Mouse (Mus musculus): ENCODE measurements around the gene Stx8.

Gene Stx8

DNA sequence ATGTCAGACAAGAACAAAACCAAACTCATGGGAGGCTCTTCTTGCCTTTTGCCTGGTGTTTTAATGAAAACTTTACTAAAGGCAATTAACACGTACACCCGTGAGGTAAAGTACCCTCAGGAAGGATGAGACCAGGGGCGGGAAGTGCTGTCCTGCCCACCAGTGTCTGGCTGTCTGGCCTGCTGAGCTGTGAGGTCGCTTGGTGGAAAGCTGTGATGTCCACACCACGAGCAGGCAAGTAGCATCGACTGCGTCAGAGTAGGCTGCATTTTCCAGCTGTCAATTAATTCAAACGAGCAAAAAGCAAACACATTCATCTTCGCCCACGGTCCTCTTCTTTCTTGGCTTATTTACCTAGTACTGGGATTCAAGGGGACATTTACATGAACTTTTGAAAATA is 232.7 kb downstream of the Stx8 start:
- DNase-seq (ENCODE audit: extremely low spot score), result no peak

DNA sequence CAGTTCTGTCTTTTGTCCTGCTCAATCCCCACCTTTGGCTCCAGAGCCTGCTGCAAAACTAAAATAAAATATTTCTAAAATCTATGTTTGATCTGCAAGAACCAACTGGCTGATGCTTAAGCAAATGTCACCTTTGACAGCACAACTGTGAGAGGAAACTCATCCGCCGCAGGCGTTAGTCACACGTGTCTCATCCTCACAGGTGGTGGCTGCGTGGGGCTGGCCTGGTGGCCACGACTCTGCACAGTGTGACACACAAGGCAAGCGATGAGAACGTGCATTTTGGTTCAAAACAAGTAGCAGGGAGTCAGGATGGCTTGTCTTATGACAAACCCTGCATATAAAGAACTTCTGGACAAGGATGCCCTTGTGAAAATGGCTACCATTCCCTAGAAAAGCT is 233.1 kb downstream of the Stx8 start:
- no peak for DNase-seq (ENCODE audit: extremely low spot score)

DNA sequence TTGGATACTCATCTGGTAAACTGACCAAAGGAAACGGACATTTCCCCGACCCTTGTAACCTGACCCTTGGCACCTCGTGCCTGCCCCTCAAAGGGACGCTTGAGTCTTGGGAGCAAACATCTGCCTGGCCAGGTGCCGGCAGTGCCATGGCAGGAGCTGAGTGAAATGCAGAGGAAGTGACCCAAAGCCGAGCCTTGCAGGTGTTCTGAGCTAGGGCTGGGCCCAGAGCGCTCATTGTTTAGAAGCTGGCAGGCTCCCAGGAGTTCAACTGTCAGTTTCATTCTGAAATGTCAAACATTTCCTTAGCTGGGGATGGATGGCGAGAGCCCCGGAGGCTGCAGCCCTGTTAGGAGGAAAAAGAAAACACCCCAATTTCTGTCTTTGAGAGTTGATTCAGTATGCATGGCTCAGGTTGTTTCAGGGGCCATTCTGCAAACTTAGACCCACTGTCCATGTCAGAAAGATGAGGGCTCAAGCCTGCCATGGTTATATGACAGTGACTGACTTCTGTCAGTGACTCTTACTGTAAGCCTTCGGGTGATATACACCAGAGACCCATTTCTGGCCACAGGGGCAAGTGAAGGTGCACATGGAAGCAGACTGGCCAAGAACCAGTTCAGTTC is 233.9 kb downstream of the Stx8 start:
- DNase-seq (ENCODE audit: extremely low spot score), result no peak

DNA sequence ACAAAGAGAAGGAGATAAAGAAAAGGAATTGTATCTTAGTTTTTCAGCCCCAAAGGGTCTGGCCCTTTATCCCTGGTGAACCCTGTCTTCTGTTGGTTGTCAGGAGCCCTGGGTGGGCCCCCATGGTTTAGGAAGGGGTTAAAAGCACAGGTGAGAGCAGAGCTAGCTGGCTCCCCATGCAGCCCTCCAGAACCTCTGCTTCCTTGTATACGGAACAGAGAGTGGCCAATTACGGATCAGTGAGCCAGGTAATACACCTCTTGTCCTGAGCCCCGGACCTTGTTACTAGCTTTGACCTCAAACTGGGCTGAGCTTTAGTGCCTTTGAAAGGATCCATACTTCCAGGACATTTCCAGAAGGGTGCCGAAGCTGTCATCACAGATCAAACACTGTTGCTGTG is 234.5 kb downstream of the Stx8 start:
- DNase-seq (ENCODE audit: extremely low spot score), result no peak

DNA sequence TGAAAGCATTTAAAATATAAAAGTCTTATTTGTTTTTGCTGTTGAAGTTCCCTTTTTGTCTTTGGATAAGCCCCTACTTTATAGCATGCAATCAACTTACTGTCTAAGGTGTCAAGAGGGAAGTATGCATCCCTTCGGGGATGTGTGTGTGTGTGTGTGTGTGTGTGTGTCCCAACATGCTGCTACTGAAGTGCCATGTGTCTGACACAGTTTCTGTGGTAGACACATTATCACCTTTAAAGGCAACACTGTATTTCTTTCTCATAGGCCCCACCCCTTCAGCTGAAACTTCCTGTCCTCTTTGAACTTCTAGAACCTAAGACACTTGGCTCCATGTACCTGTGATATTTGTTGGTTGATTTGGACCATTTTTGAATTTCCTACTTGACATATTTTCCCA is 235.1 kb downstream of the Stx8 start:
- DNase-seq (ENCODE audit: extremely low spot score), result no peak

DNA sequence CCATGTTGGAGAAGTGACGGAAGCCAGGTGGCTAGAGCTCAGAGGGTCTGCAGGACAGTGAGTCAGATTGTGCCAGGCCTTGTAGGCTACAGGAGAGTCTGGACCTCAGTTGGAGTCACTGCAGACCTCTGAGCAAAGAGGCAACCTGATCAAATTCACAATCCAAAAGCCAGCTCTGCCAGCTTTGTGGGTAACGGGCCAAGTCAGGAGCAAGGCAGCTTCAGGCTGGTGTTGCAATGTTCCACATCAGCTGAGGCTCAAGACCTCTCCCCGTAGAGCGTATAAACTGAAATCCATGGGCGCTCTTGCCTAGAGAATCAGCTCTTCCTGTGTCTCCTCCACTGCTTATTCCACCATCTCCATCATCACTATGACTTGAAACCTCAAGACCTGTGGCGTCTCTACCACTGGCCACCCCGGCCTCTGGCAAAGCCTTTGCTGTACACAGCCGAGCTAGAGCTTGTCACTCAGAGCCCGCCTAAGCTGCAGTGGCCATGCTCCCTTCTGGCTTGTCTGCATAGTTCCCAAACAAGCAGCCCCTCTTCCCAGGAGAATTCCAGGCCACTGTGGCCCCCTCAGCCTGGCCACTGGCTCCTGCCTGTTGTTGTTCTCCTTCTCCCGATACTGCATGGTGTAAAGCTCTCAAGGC is 235.9 kb downstream of the Stx8 start:
- no peak for DNase-seq (ENCODE audit: extremely low spot score)

DNA sequence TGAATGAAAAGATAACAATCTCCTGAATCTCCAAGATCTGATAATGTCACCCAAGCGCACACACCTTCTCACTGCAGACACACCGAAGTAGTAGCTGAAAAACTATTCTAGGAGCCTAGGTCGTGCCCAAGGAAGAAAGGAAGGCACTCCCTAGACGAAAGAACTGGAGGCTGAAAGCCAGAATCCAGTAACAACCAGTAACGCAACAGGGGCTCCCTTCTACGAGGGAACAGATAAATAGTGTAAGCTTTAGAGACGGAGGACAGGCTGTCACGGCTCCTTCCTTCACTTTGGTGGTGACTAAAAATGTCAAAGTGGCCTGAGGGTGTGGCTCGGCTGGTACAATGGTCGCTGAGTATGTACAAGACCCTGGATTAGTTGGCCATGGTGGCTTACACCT is 236.6 kb downstream of the Stx8 start:
- no peak for DNase-seq (ENCODE audit: extremely low spot score)

DNA sequence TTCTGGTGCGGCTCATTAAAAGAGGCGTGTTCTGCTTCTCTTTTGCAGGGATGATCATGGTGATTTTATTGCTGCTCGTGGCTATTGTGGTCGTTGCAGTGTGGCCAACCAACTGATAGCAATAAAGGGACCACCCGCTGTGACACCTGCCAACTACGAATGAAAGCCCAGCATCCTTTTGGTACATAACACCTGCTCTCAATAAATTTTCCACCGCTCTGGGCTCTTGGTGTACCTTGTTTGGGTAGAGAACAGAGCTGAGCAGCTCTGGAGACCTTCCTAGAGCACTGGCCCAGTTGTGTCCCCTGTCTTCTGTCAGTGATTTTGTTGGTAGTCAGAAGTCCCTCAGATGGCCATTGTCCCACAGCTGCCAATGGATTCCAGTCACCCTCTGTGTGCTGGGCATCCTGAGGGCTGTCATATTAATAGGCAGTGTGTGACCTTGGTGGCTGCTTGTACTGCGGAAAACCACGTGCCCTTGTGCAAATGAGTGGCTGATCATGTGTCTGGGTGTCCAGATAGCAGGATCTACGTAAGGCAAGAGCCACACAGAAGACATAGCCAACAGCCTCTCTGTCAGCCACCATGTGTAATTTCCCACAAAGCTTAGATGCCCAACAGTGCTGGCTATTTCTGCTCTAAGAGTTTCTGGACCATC is 237.8 kb downstream of the Stx8 start:
- no peak for DNase-seq (ENCODE audit: extremely low spot score)

DNA sequence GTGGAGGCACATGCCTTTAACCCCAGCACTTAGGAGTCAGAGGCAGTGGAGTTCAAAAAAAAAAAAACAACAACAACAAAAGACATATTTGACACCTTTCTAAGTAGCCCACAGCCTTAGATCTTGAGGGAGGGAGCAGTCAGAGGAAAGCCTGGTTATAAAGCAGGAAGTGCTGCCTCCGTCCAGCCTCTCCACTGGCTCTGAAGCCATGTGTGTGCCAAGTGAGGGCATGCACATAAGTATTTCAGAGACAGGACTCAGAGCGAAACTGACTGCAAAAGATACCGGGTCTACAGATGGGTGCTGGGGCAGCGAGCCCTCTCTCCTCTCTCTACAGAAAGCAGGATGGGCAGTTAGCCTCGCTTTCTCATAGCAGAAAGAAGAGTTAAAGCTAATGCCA is 238.4 kb downstream of the Stx8 start:
- no peak for DNase-seq (ENCODE audit: extremely low spot score)

DNA sequence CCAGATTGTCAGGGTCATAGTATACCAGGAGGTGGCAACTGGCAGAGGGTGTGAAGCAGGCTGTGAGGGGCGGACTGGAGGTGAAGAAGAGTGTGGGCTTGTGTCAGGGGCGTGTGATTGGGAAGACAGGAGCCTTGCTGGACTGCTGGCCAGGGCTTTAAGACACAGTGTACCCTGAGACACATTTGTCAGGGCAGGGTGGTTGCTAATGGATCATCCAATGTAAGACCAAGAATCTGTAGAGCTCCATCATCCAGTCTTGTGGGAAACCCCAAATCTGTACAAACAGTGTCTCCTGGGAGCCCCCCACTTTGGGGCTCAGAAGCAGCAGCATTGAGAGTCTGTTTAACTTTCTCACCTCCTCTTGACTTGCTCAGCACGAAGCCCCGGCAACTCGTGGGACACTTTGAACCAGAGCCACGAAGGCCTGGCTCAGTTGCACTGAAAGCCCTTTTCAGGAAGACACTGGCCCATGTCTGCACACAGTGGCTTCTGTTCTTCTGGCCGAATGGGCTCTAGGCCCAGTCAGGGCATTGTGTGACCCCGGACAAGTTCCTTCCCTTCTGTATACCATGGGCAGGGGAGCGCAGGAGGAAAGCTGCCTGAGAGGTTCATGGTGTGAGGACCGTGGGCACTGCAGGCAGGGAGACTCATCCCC is 239.7 kb downstream of the Stx8 start:
- DNase-seq (ENCODE audit: extremely low spot score), result no peak

DNA sequence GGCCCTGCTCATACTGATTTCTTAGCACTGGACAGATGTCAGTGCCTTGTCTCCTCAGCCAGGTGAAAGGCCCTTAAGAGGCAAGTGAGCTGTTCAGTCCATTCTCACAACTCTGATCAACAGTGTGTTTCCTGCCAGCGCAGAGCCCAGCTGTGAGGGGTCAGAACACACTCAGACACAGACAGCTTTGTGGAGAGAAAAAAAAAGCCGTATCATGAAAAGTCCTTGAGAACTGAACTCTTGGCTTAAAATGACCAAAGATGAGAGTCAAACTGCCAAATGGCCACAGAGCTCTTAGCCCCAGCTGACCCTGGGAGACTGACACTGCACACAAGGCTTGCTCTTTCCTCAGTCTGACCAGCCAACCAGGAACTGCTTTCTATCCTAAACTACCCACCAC is 242.0 kb downstream of the Stx8 start:
- DNase-seq (ENCODE audit: extremely low spot score), result no peak

DNA sequence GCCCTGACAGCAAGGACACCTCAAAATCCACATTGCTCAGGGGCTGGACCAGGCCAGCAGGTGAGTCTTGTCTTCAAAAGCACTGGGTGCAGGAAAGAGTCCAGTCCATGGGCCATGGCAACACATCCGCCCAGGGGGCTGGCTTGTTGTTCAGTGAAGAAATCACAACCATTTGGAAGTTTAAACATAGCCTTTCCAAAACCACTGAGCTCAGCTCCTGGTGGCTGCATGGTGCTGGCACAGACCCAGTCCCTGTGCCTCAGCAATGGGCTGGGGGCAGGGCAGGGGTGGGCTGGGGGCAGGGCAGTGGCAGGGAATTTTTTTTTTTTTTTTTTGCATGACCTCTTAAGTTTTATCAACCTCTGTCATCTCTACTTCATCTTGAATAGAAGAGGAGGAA is 242.6 kb downstream of the Stx8 start:
- DNase-seq (ENCODE audit: extremely low spot score), result no peak

DNA sequence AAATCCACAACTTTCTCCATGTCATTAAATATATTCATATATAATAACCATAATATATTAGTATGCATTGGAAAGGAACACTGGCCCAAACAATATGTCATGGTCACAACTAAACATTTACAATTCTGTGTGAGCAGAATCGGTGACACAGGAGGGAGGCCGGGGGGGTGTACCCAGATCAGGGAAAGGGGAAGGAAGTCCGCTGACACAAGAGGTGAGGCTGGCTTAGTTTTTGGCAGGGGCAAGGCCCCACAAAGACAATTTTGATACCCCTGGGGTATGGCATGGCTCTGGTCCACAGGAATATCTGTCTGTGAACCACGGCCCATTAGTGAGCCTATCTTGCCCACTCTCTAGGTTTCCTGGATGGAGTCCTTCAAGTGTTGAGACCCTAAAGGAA is 243.5 kb downstream of the Stx8 start:
- no peak for DNase-seq (ENCODE audit: extremely low spot score)

DNA sequence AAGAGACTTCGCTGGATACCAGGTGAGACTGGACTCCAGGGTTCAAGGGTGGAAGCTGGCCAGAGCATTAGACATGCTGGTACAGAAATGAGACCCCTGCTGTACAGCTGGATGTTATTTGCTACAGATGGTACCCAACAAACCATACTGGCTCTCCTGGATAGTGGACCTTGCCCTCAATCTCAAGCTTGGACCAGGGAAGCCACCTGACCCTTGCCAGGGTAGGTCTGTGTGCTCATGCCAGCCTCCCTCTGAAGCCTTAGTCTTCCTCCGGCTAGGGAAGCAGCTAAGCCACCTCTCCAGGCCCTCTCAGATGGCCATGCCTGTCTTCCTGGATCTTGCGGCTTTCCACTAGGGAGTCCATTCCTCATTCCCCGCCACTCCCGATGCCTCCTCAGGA is 244.7 kb downstream of the Stx8 start:
- DNase-seq (ENCODE audit: extremely low spot score), result no peak

DNA sequence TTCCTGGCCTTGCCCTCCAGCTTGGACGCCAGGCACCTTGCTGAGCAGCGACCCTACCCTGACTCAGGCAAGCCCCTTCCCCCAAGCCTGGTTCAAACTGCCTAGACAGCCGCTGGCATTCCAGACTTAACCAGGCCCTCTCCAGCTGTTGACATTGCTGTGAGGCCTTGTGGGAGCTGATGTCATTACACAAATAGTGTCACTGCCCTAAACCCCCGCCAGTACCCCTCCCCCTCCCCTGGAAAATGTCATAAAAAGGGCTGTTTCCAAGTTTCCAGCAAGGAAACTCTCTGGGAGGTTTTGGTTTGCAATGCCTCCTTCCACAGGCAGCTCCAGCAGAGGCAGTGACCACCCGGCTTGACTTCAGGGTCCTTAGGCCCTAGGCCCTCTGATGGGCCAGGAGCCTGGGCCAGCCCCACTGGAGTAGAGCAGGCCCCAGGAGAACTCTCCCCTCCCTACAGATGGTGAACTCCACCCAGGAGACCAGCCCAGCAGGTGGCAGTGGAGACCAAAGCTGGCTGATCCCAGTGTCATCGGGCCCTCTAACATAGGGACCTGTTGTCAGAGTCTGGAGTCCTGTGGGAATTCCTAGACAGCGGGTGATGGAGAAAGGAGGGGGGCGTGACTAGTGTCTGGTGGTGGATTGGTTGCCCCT is 246.1 kb downstream of the Stx8 start:
- peak; percentile 47 for DNase-seq (ENCODE audit: extremely low spot score)

DNA sequence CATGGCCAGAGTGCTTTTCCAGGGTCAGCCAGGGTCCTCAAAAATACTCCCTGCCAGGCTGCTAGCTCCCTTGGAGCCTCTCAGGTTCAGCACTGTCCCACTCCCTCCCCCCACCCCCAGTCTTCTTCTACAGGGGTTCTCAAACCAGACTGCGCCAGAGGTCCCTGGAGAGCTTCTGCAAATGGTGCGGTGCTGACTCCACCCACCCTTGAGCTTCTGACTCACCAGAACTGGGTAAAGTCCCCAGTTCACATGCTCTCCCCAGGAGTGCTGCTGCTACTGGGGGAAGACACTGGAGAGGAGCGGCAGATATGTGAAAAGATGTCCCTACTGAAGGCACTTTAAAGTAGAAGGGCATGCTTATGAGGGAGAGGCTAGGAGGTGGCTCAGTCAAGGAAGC is 247.9 kb downstream of the Stx8 start:
- no peak for DNase-seq (ENCODE audit: extremely low spot score)

DNA sequence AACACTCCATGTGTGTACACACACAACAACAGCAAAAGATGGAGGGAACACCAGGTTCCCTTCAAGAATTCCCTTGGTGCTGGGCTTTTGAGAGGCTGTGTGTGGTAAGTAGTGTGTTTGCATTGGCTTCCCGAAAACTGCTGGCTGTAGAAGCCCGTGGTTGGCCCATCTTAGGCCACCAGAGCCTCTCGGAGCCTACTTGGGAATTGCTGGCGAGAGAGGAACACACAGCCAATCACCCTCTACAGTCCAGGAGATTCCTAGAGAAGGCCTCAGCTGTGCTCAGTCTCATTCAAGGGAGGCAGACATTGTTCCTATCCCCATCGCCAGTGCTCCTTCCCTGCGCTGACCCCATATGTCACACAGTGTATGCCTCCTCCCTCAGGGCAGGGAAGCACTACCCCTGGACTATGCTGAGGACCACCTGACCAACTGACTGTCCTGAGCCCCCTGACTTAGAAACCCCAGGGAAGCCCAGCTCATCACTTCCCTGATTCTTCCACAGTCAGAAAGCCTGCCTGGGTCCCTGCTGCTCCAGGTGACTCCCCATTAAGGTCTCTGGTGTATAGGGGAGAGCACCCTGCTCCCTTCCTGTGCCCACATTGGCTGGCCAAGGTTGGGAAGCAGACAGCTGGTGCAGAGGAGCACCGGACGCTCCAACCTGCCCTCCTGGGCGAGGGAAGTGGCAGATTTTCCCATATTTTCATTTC is 248.7 kb downstream of the Stx8 start:
- DNase-seq (ENCODE audit: extremely low spot score), result no peak

DNA sequence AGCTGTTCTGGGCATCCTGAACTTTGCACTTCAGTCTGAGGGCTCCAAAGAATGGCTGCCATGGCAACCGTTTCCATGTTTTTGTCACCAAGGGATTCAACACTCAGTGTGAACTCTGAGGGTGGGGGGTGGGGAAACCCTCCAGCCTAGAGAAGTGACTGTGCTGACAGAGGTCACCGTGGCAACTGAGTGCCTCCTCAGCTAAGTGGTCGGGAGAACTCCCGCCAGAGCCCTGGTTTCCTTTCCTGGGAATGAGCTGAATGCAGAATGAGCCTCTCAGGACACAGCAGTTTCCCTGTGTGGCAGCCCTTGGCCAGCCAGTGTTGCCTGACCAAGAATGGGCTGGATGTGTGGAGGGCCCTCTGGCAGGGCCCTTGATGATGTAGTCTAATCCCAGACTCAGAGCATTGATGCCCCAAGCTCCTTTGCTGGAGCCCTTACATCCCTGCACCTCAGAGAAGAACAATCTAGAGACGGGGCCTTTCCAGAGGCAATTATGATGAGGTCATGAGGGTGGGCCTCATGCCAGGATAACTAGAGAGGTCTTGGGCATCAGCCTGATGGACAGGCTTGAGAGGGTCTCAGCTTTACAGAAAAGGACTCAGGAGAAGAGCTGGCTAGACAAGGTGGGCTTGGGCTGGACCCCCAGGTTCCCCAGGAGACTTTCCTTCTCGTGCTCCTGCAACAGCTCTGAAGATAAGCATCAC is 249.4 kb downstream of the Stx8 start:
- DNase-seq (ENCODE audit: extremely low spot score), result peak; percentile 70

DNA sequence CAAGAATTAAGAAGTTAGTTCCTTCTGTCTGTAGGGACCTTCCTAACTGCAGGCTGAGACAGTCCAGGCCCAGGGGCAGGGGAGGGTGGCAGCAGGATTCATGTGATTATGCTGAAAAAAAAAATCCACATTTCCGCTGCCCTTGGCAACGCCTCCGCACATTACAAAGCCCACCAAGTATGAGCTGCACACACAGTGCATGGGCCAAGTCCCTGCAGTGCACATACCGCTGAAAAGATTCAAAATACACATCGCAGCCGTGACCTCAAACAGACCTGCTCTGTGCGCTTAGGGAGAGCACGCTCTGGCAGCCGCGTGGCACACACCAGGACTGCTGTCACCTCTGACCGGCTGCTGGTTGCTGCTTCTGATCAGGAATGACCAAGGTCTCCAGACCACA is 250.0 kb downstream of the Stx8 start:
- no peak for DNase-seq (ENCODE audit: extremely low spot score)

DNA sequence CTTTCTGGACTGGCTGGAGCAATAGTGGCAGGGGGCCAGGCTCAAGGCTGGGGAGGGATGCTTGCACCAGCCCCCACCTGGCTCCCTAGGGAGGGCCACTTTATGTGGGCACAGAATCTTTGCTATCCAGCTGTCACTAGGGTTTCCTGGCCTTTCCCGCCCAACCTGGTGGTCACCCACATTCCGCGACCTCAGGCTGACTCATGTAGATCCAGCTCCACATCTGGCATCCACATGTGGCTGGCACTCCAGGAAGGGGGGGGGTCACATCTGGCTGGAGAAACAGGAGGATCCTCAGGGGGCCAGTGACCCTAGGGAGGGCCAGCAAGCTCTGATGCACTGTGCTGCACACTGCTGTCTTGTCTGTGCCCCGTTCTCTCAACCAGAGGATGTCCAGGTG is 254.7 kb downstream of the Stx8 start:
- DNase-seq (ENCODE audit: extremely low spot score), result peak; percentile 44

DNA sequence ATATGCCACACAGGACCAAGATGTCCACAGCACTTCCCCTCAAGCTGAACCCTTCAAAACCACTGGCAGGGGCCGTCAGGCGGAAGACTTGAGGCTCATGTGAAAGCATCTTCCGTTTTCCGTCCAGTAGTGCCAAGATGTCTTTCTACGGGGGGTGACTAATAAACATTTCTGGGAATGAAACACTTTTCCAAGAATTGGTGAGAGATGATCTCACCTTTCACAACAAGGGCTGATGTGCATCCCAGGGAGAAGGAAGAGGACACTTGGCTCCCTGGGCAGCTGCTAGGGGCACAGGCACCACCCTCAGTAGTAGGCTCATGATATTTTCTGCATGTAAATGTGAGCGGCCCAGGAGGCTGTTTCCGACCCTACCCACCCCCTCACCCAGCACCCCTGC is 256.2 kb downstream of the Stx8 start:
- DNase-seq (ENCODE audit: extremely low spot score), result no peak
